In the genomic region with DNA sequence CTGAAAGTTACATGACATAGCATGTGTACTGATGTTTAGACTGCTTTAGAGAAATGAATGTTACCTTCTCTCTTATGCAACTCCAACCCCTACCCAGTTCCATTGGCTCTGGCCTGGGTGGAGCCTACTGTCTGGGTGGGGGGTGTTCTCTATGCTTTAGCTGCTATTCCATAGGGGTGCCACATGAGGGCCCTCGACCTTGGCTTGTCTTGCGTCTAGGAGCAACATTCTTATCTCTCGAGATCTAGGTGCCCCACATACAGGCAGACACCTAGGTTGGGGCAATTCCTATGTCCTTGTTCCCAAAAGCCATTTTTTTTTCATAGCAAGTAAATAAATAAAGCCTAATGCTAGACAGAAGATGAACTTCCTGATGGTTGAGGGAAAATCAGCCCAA, we compare ENCODE assay signal across 10 mouse cellular contexts. TPM values are rescaled to one million over a fixed set of nuclear protein-coding genes. Genes with fewer than 3 reads are reported as not detected.
DNase-seq lines count a peak whose midpoint lies in the region; ATAC-seq and TF ChIP-seq lines count a peak whose summit lies in the region.
"Had no signal": no experiment of that assay in that cellular context is flagged by ENCODE, and none has a peak within 500 bp of the region (broad histone marks: within the 10 kb centered on the region; RNA-seq: fewer than 3 reads in every experiment).

No protein-coding gene starts in this region.

- H3K9me3 ChIP-seq in lung, embryonic 14.5 days (ENCODE audit: low read depth, low read length): no peaks in the 10 kb centered on the region
- no peaks in the 10 kb centered on the region for H3K9me3 ChIP-seq in midbrain, embryonic 15.5 days
- H3K9me3 ChIP-seq in heart, embryonic 12.5 days (replicated peaks): no peaks in the 10 kb centered on the region
- H3K9me3 ChIP-seq: embryonic facial prominence, embryonic 15.5 days; limb, embryonic 15.5 days had no signal

- peak; percentile 31; the same call in 1 of the 2 replicates for TF ChIP-seq CTCF in lung, embryonic 14.5 days (IDR thresholded peaks at IDR 0.05; ENCODE audit: low read depth)
- peak; percentile 28; the same call in 1 of the 2 replicates for TF ChIP-seq CTCF in brain, embryonic 14.5 days (IDR thresholded peaks at IDR 0.05; ENCODE audit: borderline replicate concordance, extremely low read depth, insufficient read depth, insufficient read length)

- H3K36me3 ChIP-seq in lung, embryonic 14.5 days (ENCODE audit: insufficient read depth): no peaks in the 10 kb centered on the region
- no peaks in the 10 kb centered on the region for H3K36me3 ChIP-seq in midbrain, embryonic 15.5 days (replicated peaks)
- H3K36me3 ChIP-seq in heart, embryonic 12.5 days: no peaks in the 10 kb centered on the region
- H3K36me3 ChIP-seq: embryonic facial prominence, embryonic 15.5 days; limb, embryonic 15.5 days had no signal

- 0 out of 2 replicates have a peak, but pooled peaks cover 4% of the 10 kb centered on the region for H3K4me1 ChIP-seq in lung, embryonic 14.5 days (ENCODE audit: insufficient read depth)
- H3K4me1 ChIP-seq in midbrain, embryonic 15.5 days: peaks cover 42% of the 10 kb centered on the region
- peaks cover 16% of the 10 kb centered on the region for H3K4me1 ChIP-seq in heart, embryonic 12.5 days (replicated peaks)

- ATAC-seq in lung, embryonic 14.5 days (ENCODE audit: insufficient read depth): no peak
- no peak for ATAC-seq in midbrain, embryonic 15.5 days (replicated peaks)
- no peak for ATAC-seq in heart, embryonic 12.5 days (ENCODE audit: insufficient number of reproducible peaks, low FRiP score)

- 3% methylated on average over 3 of the region's 3 CpGs for WGBS in lung, embryonic 14.5 days
- WGBS in midbrain, embryonic 15.5 days: 3% methylated on average over 3 of the region's 3 CpGs
- 2% methylated on average over 3 of the region's 3 CpGs for WGBS in heart, embryonic 12.5 days

- H3K27ac ChIP-seq in lung, embryonic 14.5 days (ENCODE audit: low read depth): no peak overlapping the region
- H3K27ac ChIP-seq in midbrain, embryonic 15.5 days: peak overlapping the region; percentile 95
- no peak overlapping the region for H3K27ac ChIP-seq in heart, embryonic 12.5 days (ENCODE audit: poor library complexity, severe bottlenecking)
- H3K27ac ChIP-seq: embryonic facial prominence, embryonic 15.5 days; limb, embryonic 15.5 days had no signal

- no peak overlapping the region for H3K9ac ChIP-seq in lung, embryonic 14.5 days
- H3K9ac ChIP-seq in midbrain, embryonic 15.5 days: peak overlapping the region; percentile 74
- H3K9ac ChIP-seq in heart, embryonic 12.5 days: no peak overlapping the region
- H3K9ac ChIP-seq: embryonic facial prominence, embryonic 15.5 days; limb, embryonic 15.5 days had no signal

- peak; percentile 11 for DNase-seq in lung, embryonic 14.5 days
- DNase-seq in lung, postnatal 14 days: no peak
- DNase-seq in brain, embryonic 14.5 days (ENCODE audit: low read depth): peak; percentile 56
- DNase-seq in layer of hippocampus, postnatal 10 days (ENCODE audit: low spot score in 2 of 2): peak; percentile 63 to 68
- DNase-seq in thymus, adult 18-20 months: peak; percentile 65 to 82
- no peak for DNase-seq in gastrocnemius, postnatal 25 days

- H3K27me3 ChIP-seq in lung, embryonic 14.5 days (ENCODE audit: insufficient read depth, low read length): peaks cover 53% of the 10 kb centered on the region
- no peaks in the 10 kb centered on the region for H3K27me3 ChIP-seq in midbrain, embryonic 15.5 days (replicated peaks)
- peaks cover 52% of the 10 kb centered on the region for H3K27me3 ChIP-seq in heart, embryonic 12.5 days (replicated peaks)

- H3K4me2 ChIP-seq in lung, embryonic 14.5 days: no peak overlapping the region
- H3K4me2 ChIP-seq in midbrain, embryonic 15.5 days: peak overlapping the region; percentile 91
- no peak overlapping the region for H3K4me2 ChIP-seq in heart, embryonic 12.5 days
- H3K4me2 ChIP-seq: limb, embryonic 15.5 days had no signal

- no peak for TF ChIP-seq POLR2A in brain, embryonic 14.5 days (IDR thresholded peaks at IDR 0.05; ENCODE audit: borderline replicate concordance, extremely low read depth, insufficient read depth, insufficient read length, poor library complexity, severe bottlenecking)

- H3K4me3 ChIP-seq in lung, embryonic 14.5 days (ENCODE audit: low read depth, low read length): no peak overlapping the region
- H3K4me3 ChIP-seq in midbrain, embryonic 15.5 days: peak overlapping the region; percentile 63
- no peak overlapping the region for H3K4me3 ChIP-seq in heart, embryonic 12.5 days
- H3K4me3 ChIP-seq: embryonic facial prominence, embryonic 15.5 days; limb, embryonic 15.5 days had no signal

RNA-seq across cellular contexts. Expression of a gene that starts 0.7 kb away (rescaled TPM):
- polyA plus RNA-seq in lung, embryonic 14.5 days (2014; fragmentation: Nextera tagmentation; extraction: Ambion mirVana): 1.5 and 2.5 TPM in 2 replicates
- polyA plus RNA-seq in brain, embryonic 14.5 days (2012; rRNA removed): 150 and 168 TPM in 2 replicates
- total RNA-seq in layer of hippocampus, postnatal 10 days (2021): 100 to 1,000 TPM; 149 to 174 TPM
- 65.8 and 72.5 TPM in 2 replicates for polyA plus RNA-seq in midbrain, embryonic 15.5 days (2015; fragmentation: Nextera tagmentation; extraction: Ambion mirVana)
- polyA plus RNA-seq in heart, embryonic 12.5 days (2016; fragmentation: Nextera tagmentation; extraction: Ambion mirVana): 0.21 and 0.78 TPM in 2 replicates
- under 1 TPM in 1 of 2 experiments, not detected in 1; 0.08 TPM for total RNA-seq in gastrocnemius, postnatal 25 days (2021)

RNA-seq across cellular contexts. Expression of a gene that starts 22.3 kb away (rescaled TPM):
- polyA plus RNA-seq in lung, embryonic 14.5 days (2014; fragmentation: Nextera tagmentation; extraction: Ambion mirVana): 145 and 146 TPM in 2 replicates
- 118 and 147 TPM in 2 replicates for polyA plus RNA-seq in brain, embryonic 14.5 days (2012; rRNA removed)
- total RNA-seq in layer of hippocampus, postnatal 10 days (2021): 10 to 100 TPM; 56.1 to 59.9 TPM
- 136 and 137 TPM in 2 replicates for polyA plus RNA-seq in midbrain, embryonic 15.5 days (2015; fragmentation: Nextera tagmentation; extraction: Ambion mirVana)
- 99.6 and 101 TPM in 2 replicates for polyA plus RNA-seq in heart, embryonic 12.5 days (2016; fragmentation: Nextera tagmentation; extraction: Ambion mirVana)
- total RNA-seq in gastrocnemius, postnatal 25 days (2021): 10 to 100 TPM; 31.6 to 31.7 TPM

RNA-seq across cellular contexts. Expression of a gene that starts 33.8 kb away (rescaled TPM):
- 0.37 and 0.89 TPM in 2 replicates for polyA plus RNA-seq in lung, embryonic 14.5 days (2014; fragmentation: Nextera tagmentation; extraction: Ambion mirVana)
- 0.28 and 0.51 TPM in 2 replicates for polyA plus RNA-seq in brain, embryonic 14.5 days (2012; rRNA removed)
- total RNA-seq in layer of hippocampus, postnatal 10 days (2021): under 1 TPM; 0.48 to 0.62 TPM
- 0.12 and 1.2 TPM in 2 replicates for polyA plus RNA-seq in midbrain, embryonic 15.5 days (2015; fragmentation: Nextera tagmentation; extraction: Ambion mirVana)
- 2.8 and 6.7 TPM in 2 replicates for polyA plus RNA-seq in heart, embryonic 12.5 days (2016; fragmentation: Nextera tagmentation; extraction: Ambion mirVana)
- not detected for total RNA-seq in gastrocnemius, postnatal 25 days (2021)

Comparison
In these comparisons a context has a peak if more than half of its experiments do, and no peak if none do; other contexts are left out.
1. DNase-seq: peak in lung, embryonic 14.5 days (single experiment), brain, embryonic 14.5 days (single experiment), layer of hippocampus, postnatal 10 days (2 of 2) and thymus, adult 18-20 months (2 of 2); none in lung, postnatal 14 days (single experiment) and gastrocnemius, postnatal 25 days (single experiment).
2. RNA of a gene that starts 0.7 kb away (polyA plus RNA-seq): 150 to 168 TPM in brain, embryonic 14.5 days and 65.8 to 72.5 TPM in midbrain, embryonic 15.5 days; 1.5 to 2.5 TPM in lung, embryonic 14.5 days and 0.21 to 0.78 TPM in heart, embryonic 12.5 days; every median in the first group is over 10 times any median in the second.